ENCODE assay signal across 8 mouse cellular contexts in the genomic region with DNA sequence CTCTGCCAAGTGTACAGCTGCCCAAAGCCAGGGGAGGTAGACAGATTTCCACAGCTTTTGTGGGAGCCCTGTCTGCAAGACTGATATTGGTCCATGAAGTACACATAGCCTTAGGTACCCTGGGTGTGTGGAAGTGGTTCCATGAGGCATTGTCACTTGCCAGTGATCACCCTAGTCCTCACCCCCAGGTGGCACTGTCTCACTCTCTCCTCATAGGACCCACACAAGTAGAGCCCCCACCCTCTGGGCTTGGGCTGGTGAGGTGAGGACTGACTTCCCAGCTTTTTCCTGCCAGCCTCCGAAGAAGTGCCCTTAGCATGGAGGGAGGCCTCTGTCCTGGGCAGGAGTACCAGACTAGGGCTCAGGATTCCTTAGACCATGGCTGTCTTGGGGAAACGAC. TPM values are rescaled to one million over a fixed set of nuclear protein-coding genes. Genes with fewer than 3 reads are reported as not detected.
DNase-seq lines count a peak whose midpoint lies in the region; ATAC-seq lines count a peak whose summit lies in the region.

No protein-coding gene starts in this region.

- no peaks in the 10 kb centered on the region for H3K36me3 ChIP-seq in midbrain, embryonic 13.5 days

- H3K4me1 ChIP-seq in midbrain, embryonic 13.5 days (replicated peaks) = peaks cover 12% of the 10 kb centered on the region

- H3K27ac ChIP-seq in midbrain, embryonic 13.5 days = no peak overlapping the region

- H3K4me3 ChIP-seq in midbrain, embryonic 13.5 days (replicated peaks) = no peak overlapping the region

- 73% methylated on average over 2 of the region's 2 CpGs for WGBS in midbrain, embryonic 13.5 days

- no peak for ATAC-seq in cerebellum, adult (ENCODE audit: insufficient number of reproducible peaks, low FRiP score, low TSS enrichment)
- ATAC-seq in midbrain, embryonic 13.5 days = peak; percentile 59; the same call in 1 of the 2 replicates

- no peak overlapping the region for H3K4me2 ChIP-seq in midbrain, embryonic 13.5 days (replicated peaks)

- H3K9ac ChIP-seq in midbrain, embryonic 13.5 days (replicated peaks) = no peak overlapping the region

- DNase-seq in cerebellum, adult 11-12 months = peak; percentile 22
- DNase-seq in right cerebral cortex, postnatal 14 days = peak; percentile 54
- no peak for DNase-seq in right cerebral cortex, postnatal 36 days (ENCODE audit: low spot score in 2 of 2)
- DNase-seq in heart, adult 9 months (ENCODE audit: low spot score in 2 of 2) = peak; percentile 36 to 44
- DNase-seq in kidney, postnatal 4 days = peak; percentile 68 to 78
- no peak for DNase-seq in urinary bladder, postnatal 14 days (ENCODE audit: low spot score)

- H3K27me3 ChIP-seq in midbrain, embryonic 13.5 days = no peaks in the 10 kb centered on the region

- no peaks in the 10 kb centered on the region for H3K9me3 ChIP-seq in midbrain, embryonic 13.5 days

RNA-seq across cellular contexts. Expression of gene Dusp7, which starts 19.4 kb away (rescaled TPM):
- polyA plus RNA-seq in midbrain, embryonic 13.5 days (2015; fragmentation: Nextera tagmentation; extraction: Ambion mirVana) = 9.0 and 9.4 TPM in 2 replicates

Comparison
In these comparisons a context has a peak if more than half of its experiments do, and no peak if none do; other contexts are left out.
1. DNase-seq: peak in cerebellum, adult 11-12 months (single experiment), right cerebral cortex, postnatal 14 days (single experiment), heart, adult 9 months (2 of 2) and kidney, postnatal 4 days (2 of 2); none in right cerebral cortex, postnatal 36 days (0 of 2) and urinary bladder, postnatal 14 days (single experiment).